Mouse (Mus musculus): ENCODE data around the gene Bcr. TPM values are rescaled to one million over a fixed set of nuclear protein-coding genes. Genes with fewer than 3 reads are reported as not detected.

Gene Bcr
- total and polyA plus RNA-seq, 3 experiments = 7.3 to 10.0 (median 9.9) TPM

- DNase-seq = peak; percentile 47 to 65
- Histone ChIP-seq H3K36me3 (ENCODE audit: control insufficient read depth, insufficient read depth, low read length) (no peaks in the 10 kb centered on the region), H3K79me2 (replicated peaks; ENCODE audit: control insufficient read depth, insufficient read depth, low read length) (0 out of 2 replicates have a peak, but pooled peaks cover 1% of the 10 kb centered on the region), H3K27me3 (ENCODE audit: control insufficient read depth, insufficient read depth, low read length) (no peaks in the 10 kb centered on the region), H3K4me1 (ENCODE audit: control insufficient read depth, insufficient read depth, low read length) (peaks cover 9% of the 10 kb centered on the region), H3K4me3 (no peak overlapping the region), H3K9ac (ENCODE audit: low read depth, low read length) (no peak overlapping the region), H3K27ac (peak overlapping the region; percentile 60)
- intact Hi-C loops (cut with DNase I) = loop anchor here (5.0 kb wide), 1 partner anchor 41 kb away; no protein-coding TSS in a partner anchor
- 34% methylated on average over 10 of the region's 10 CpGs for WGBS
- no peak for TF ChIP-seq CTCF (IDR thresholded peaks at IDR 0.05)
- TF ChIP-seq EP300 (IDR thresholded peaks at IDR 0.05; ENCODE audit: insufficient read depth, low read depth, low read length) = peak; percentile 52; the same call in 1 of the 2 replicates
These were observed 31.2 kb downstream of the Bcr start for GRCm38 (mm10) chr10:75091478-75092152.

- DNase-seq = no peak
- Histone ChIP-seq H3K4me3 (no peak overlapping the region), H3K9ac (ENCODE audit: low read depth, low read length) (no peak overlapping the region), H3K27me3 (ENCODE audit: control insufficient read depth, insufficient read depth, low read length) (no peaks in the 10 kb centered on the region), H3K79me2 (replicated peaks; ENCODE audit: control insufficient read depth, insufficient read depth, low read length) (0 out of 2 replicates have a peak, but pooled peaks cover 1% of the 10 kb centered on the region), H3K36me3 (ENCODE audit: control insufficient read depth, insufficient read depth, low read length) (no peaks in the 10 kb centered on the region), H3K4me1 (ENCODE audit: control insufficient read depth, insufficient read depth, low read length) (peaks cover 16% of the 10 kb centered on the region), H3K27ac (no peak overlapping the region)
- TF ChIP-seq EP300 (IDR thresholded peaks at IDR 0.05; ENCODE audit: insufficient read depth, low read depth, low read length) = no peak
- no peak for TF ChIP-seq POLR2A (IDR thresholded peaks at IDR 0.05; ENCODE audit: insufficient read depth, low read depth, low read length)
- no peak for TF ChIP-seq CTCF (IDR thresholded peaks at IDR 0.05)
- intact Hi-C loops (cut with DNase I) = loop anchor here (5.0 kb wide), 1 partner anchor 39 kb away; no protein-coding TSS in a partner anchor
- 55% methylated on average over 22 of the region's 22 CpGs for WGBS
These were observed 33.0 kb downstream of the Bcr start for GRCm38 (mm10) chr10:75093252-75093987.

- Histone ChIP-seq H3K4me3 (no peak overlapping the region), H3K79me2 (replicated peaks; ENCODE audit: control insufficient read depth, insufficient read depth, low read length) (0 out of 2 replicates have a peak, but pooled peaks cover 1% of the 10 kb centered on the region), H3K27ac (no peak overlapping the region), H3K4me1 (ENCODE audit: control insufficient read depth, insufficient read depth, low read length) (peaks cover 16% of the 10 kb centered on the region), H3K9ac (ENCODE audit: low read depth, low read length) (no peak overlapping the region), H3K36me3 (ENCODE audit: control insufficient read depth, insufficient read depth, low read length) (no peaks in the 10 kb centered on the region), H3K27me3 (ENCODE audit: control insufficient read depth, insufficient read depth, low read length) (no peaks in the 10 kb centered on the region)
- WGBS = 96% methylated on average over 1 of the region's 1 CpGs
- no peak for DNase-seq
- TF ChIP-seq EP300 (IDR thresholded peaks at IDR 0.05; ENCODE audit: insufficient read depth, low read depth, low read length) = no peak
- no peak for TF ChIP-seq POLR2A (IDR thresholded peaks at IDR 0.05; ENCODE audit: insufficient read depth, low read depth, low read length)
- TF ChIP-seq CTCF (IDR thresholded peaks at IDR 0.05) = no peak
- intact Hi-C loops (cut with DNase I) = loop anchor here (5.0 kb wide), 1 partner anchor 38 kb away; no protein-coding TSS in a partner anchor
These were observed 33.9 kb downstream of the Bcr start for GRCm38 (mm10) chr10:75094338-75094737.

- TF ChIP-seq EP300 (IDR thresholded peaks at IDR 0.05; ENCODE audit: insufficient read depth, low read depth, low read length) (no peak), CTCF (IDR thresholded peaks at IDR 0.05) (no peak), POLR2A (IDR thresholded peaks at IDR 0.05; ENCODE audit: insufficient read depth, low read depth, low read length) (no peak)
- Histone ChIP-seq H3K36me3 (ENCODE audit: control insufficient read depth, insufficient read depth, low read length) (no peaks in the 10 kb centered on the region), H3K27ac (no peak overlapping the region), H3K4me3 (no peak overlapping the region), H3K4me1 (ENCODE audit: control insufficient read depth, insufficient read depth, low read length) (peaks cover 16% of the 10 kb centered on the region), H3K79me2 (replicated peaks; ENCODE audit: control insufficient read depth, insufficient read depth, low read length) (0 out of 2 replicates have a peak, but pooled peaks cover 1% of the 10 kb centered on the region), H3K27me3 (ENCODE audit: control insufficient read depth, insufficient read depth, low read length) (no peaks in the 10 kb centered on the region), H3K9ac (ENCODE audit: low read depth, low read length) (no peak overlapping the region)
- no peak for DNase-seq
- 93% methylated on average over 7 of the region's 7 CpGs for WGBS
- intact Hi-C loops (cut with DNase I) = no loop called here
These were observed 34.8 kb downstream of the Bcr start for GRCm38 (mm10) chr10:75095216-75095615.

- Histone ChIP-seq H3K27me3 (ENCODE audit: control insufficient read depth, insufficient read depth, low read length) (no peaks in the 10 kb centered on the region), H3K9ac (ENCODE audit: low read depth, low read length) (no peak overlapping the region), H3K4me1 (ENCODE audit: control insufficient read depth, insufficient read depth, low read length) (peaks cover 18% of the 10 kb centered on the region), H3K36me3 (ENCODE audit: control insufficient read depth, insufficient read depth, low read length) (no peaks in the 10 kb centered on the region), H3K4me3 (no peak overlapping the region), H3K27ac (no peak overlapping the region), H3K79me2 (replicated peaks; ENCODE audit: control insufficient read depth, insufficient read depth, low read length) (peaks cover 1% of the 10 kb centered on the region; the same call in 1 of the 2 replicates)
- TF ChIP-seq EP300 (IDR thresholded peaks at IDR 0.05; ENCODE audit: insufficient read depth, low read depth, low read length) (no peak), CTCF (IDR thresholded peaks at IDR 0.05) (no peak), POLR2A (IDR thresholded peaks at IDR 0.05; ENCODE audit: insufficient read depth, low read depth, low read length) (no peak)
- WGBS = 71% methylated on average over 10 of the region's 10 CpGs
- intact Hi-C loops (cut with DNase I) = no loop called here
- DNase-seq = no peak
These were observed 38.2 kb downstream of the Bcr start for GRCm38 (mm10) chr10:75098446-75099183.
